Mouse (Mus musculus) forebrain, postnatal 0 days (tissue): ENCODE results near the gene Prdx3. TPM values are rescaled to one million over a fixed set of nuclear protein-coding genes. Genes with fewer than 3 reads are reported as not detected.

Source experiments
- ATAC-seq: fragments of 200-750 bp; cut with Nextera tagmentation; 2 replicates; pipeline ENCODE4 v1.8.0; 2017; ENCODE audit warnings: mild to moderate bottlenecking, moderate library complexity
- DNase-seq: peaks from one replicate; pipeline ENCODE4 v3.0.0-alpha.2; 2015
- H3K27ac ChIP-seq: fragments of 300-500 bp; sonication (generic); 2 replicates; pipeline ENCODE4 v1.5.1; 2014; ENCODE audit warnings: low read depth, mild to moderate bottlenecking, antibody characterized with exemption, low read length, moderate library complexity, mixed read lengths
- H3K27me3 ChIP-seq: fragments of 300-500 bp; sonication (generic); 2 replicates; pipeline ENCODE4 v1.6.1; 2014; ENCODE audit warnings: mild to moderate bottlenecking, low read length, mixed read lengths; ENCODE audit not compliant: insufficient read depth
- H3K36me3 ChIP-seq: fragments of 300-500 bp; sonication (generic); 2 replicates; pipeline ENCODE4 v1.6.1; 2014; ENCODE audit warnings: mild to moderate bottlenecking, moderate library complexity; ENCODE audit not compliant: insufficient read depth
- H3K4me1 ChIP-seq: fragments of 300-500 bp; sonication (generic); 2 replicates; pipeline ENCODE4 v1.6.1; 2014; ENCODE audit warnings: antibody characterized with exemption; ENCODE audit not compliant: insufficient read depth
- H3K4me2 ChIP-seq: fragments of 300-500 bp; sonication (generic); 2 replicates; pipeline ENCODE4 v1.6.1; 2014; ENCODE audit warnings: low read depth, mild to moderate bottlenecking, moderate library complexity
- H3K4me3 ChIP-seq: fragments of 300-500 bp; sonication (generic); 2 replicates; pipeline ENCODE4 v1.5.1; 2014; ENCODE audit warnings: low read depth, low read length, mixed read lengths
- H3K9ac ChIP-seq: fragments of 300-500 bp; sonication (generic); 2 replicates; pipeline ENCODE4 v1.6.1; 2014; ENCODE audit warnings: mild to moderate bottlenecking
- H3K9me3 ChIP-seq: fragments of 300-500 bp; sonication (generic); 2 replicates; pipeline ENCODE4 v1.6.1; 2016; ENCODE audit warnings: low read length
- CTCF ChIP-seq: sonication (generic); IDR thresholded peaks from 2 replicates; pipeline ENCODE4 v1.5.1; 2016; ENCODE audit warnings: antibody characterized with exemption, control low read depth, low read depth
- WGBS: fragments of 180-500 bp; shearing (Covaris S2); extraction: QIAGEN DNeasy Blood & Tissue Kit; methylation state at CpG from one replicate; pipeline ENCODE4 v1.1.7; 2014; 5-methylcytosine and 5-hydroxymethylcytosine counted together
- polyA plus RNA-seq: library from polyadenylated mRNA; unstranded; fragments of >200 nt; fragmentation: Nextera tagmentation; extraction: Ambion mirVana; gene quantifications from 2 replicates; pipeline ENCODE4 v1.2.1, GENCODE M21; 2015
- total RNA-seq: library from RNA; depleted of rRNA; stranded (reverse); fragments of >200 nt; gene quantifications from 2 replicates; pipeline ENCODE4 v1.2.3, GENCODE M21; 2014

Gene Prdx3
- total and polyA plus RNA-seq, 2 experiments from 2014 or later: 86.4 to 107 TPM

GRCm38 (mm10) chr19:60903971-60904370 is 29.6 kb upstream of the Prdx3 start:
- 69% methylated on average over 1 of the region's 1 CpGs for WGBS
- no peaks in the 10 kb centered on the region for H3K4me1 ChIP-seq
- ATAC-seq (no peak), DNase-seq (no peak)
- H3K9me3 ChIP-seq: no peaks in the 10 kb centered on the region
- TF ChIP-seq CTCF: no peak
- H3K4me2 ChIP-seq: no peak overlapping the region
- no peaks in the 10 kb centered on the region for H3K27me3 ChIP-seq
- H3K4me3 ChIP-seq: no peak overlapping the region
- H3K9ac ChIP-seq: no peak overlapping the region
- H3K36me3 ChIP-seq: no peaks in the 10 kb centered on the region
- H3K27ac ChIP-seq: no peak overlapping the region

- Histone ChIP-seq H3K4me2 (no peak overlapping the region), H3K9ac (no peak overlapping the region), H3K36me3 (no peaks in the 10 kb centered on the region), H3K9me3 (no peaks in the 10 kb centered on the region), H3K27ac (no peak overlapping the region), H3K4me1 (no peaks in the 10 kb centered on the region), H3K4me3 (no peak overlapping the region), H3K27me3 (no peaks in the 10 kb centered on the region)
- DNase-seq (no peak), ATAC-seq (no peak)
- TF ChIP-seq CTCF: no peak
- 87% methylated on average over 1 of the region's 1 CpGs for WGBS
Measured at GRCm38 (mm10) chr19:60903139-60903538, 28.8 kb upstream of the Prdx3 start.

GRCm38 (mm10) chr19:60895251-60895880 is 21.0 kb upstream of the Prdx3 start:
- DNase-seq: no peak

GRCm38 (mm10) chr19:60891934-60892547 is 17.7 kb upstream of the Prdx3 start:
- Histone ChIP-seq H3K36me3 (no peaks in the 10 kb centered on the region), H3K9ac (no peak overlapping the region), H3K4me1 (0 out of 2 replicates have a peak, but pooled peaks cover 7% of the 10 kb centered on the region), H3K27me3 (no peaks in the 10 kb centered on the region), H3K27ac (no peak overlapping the region), H3K4me2 (peak overlapping the region; percentile 65), H3K9me3 (no peaks in the 10 kb centered on the region), H3K4me3 (peak overlapping the region; percentile 61; the same call in 1 of the 2 replicates)
- DNase-seq: peak; percentile 15
- WGBS: 34% methylated on average over 1 of the region's 1 CpGs
- ATAC-seq: no peak
- peak; percentile 68 for TF ChIP-seq CTCF

More at GRCm38 (mm10) chr19:60895251-60895880, 21.0 kb upstream of the Prdx3 start:
- WGBS: 26% methylated on average over 3 of the region's 3 CpGs
- TF ChIP-seq CTCF: no peak
- H3K4me3 ChIP-seq: no peak overlapping the region
- ATAC-seq: no peak
- no peak overlapping the region for H3K9ac ChIP-seq
- no peaks in the 10 kb centered on the region for H3K9me3 ChIP-seq
- 0 out of 2 replicates have a peak, but pooled peaks cover 7% of the 10 kb centered on the region for H3K4me1 ChIP-seq
- H3K27me3 ChIP-seq: no peaks in the 10 kb centered on the region
- no peak overlapping the region for H3K4me2 ChIP-seq
- H3K27ac ChIP-seq: no peak overlapping the region
- H3K36me3 ChIP-seq: no peaks in the 10 kb centered on the region

GRCm38 (mm10) chr19:60891123-60891470 is 16.7 kb upstream of the Prdx3 start:
- WGBS: 4% methylated on average over 4 of the region's 5 CpGs
- no peak for ATAC-seq

GRCm38 (mm10) chr19:60890391-60891122 is 16.2 kb upstream of the Prdx3 start:
- no peaks in the 10 kb centered on the region for H3K27me3 ChIP-seq
- peak overlapping the region; percentile 90 for H3K27ac ChIP-seq
- ATAC-seq: peak; percentile 18
- H3K36me3 ChIP-seq: no peaks in the 10 kb centered on the region
- WGBS: 3% methylated on average over 41 of the region's 41 CpGs
- no peak for DNase-seq
- H3K9ac ChIP-seq: peak overlapping the region; percentile 68
- no peak for TF ChIP-seq CTCF
- 0 out of 2 replicates have a peak, but pooled peaks cover 7% of the 10 kb centered on the region for H3K4me1 ChIP-seq
- H3K9me3 ChIP-seq: no peaks in the 10 kb centered on the region
- H3K4me2 ChIP-seq: peak overlapping the region; percentile 65
- peak overlapping the region; percentile 61 for H3K4me3 ChIP-seq

More at GRCm38 (mm10) chr19:60891123-60891470, 16.7 kb upstream of the Prdx3 start:
- H3K4me2 ChIP-seq: peak overlapping the region; percentile 65
- no peaks in the 10 kb centered on the region for H3K27me3 ChIP-seq
- H3K4me1 ChIP-seq: 0 out of 2 replicates have a peak, but pooled peaks cover 7% of the 10 kb centered on the region
- H3K4me3 ChIP-seq: peak overlapping the region; percentile 61
- H3K9me3 ChIP-seq: no peaks in the 10 kb centered on the region
- H3K36me3 ChIP-seq: no peaks in the 10 kb centered on the region
- peak; percentile 34 for DNase-seq
- peak overlapping the region; percentile 31; the same call in 1 of the 2 replicates for H3K9ac ChIP-seq
- H3K27ac ChIP-seq: no peak overlapping the region
- no peak for TF ChIP-seq CTCF
